Mouse (Mus musculus) natural killer cell, adult 2 months (primary cell): ENCODE results near the gene Rpl23.

Experiments used
- DNase-seq, 2 experiments: peaks; one replicate each; pipeline ENCODE4 v3.0.0; 2022; ENCODE audit warnings: low spot score in 2 of 2

The Rpl23 gene

GRCm38 (mm10) chr11:97781832-97782563 lies at the start of gene Rpl23:
TSS of gene Rpl23 (minus strand) at chr11:97782437.
- peak; percentile 96 to 99 for DNase-seq

GRCm38 (mm10) chr11:97832001-97832400 lies 49.8 kb upstream of the Rpl23 start:
- no peak for DNase-seq

GRCm38 (mm10) chr11:97830501-97830900 lies 48.3 kb upstream of the Rpl23 start:
- no peak for DNase-seq

GRCm38 (mm10) chr11:97829913-97830476 lies 47.8 kb upstream of the Rpl23 start:
- DNase-seq, result peak; percentile 84 to 85

- peak; percentile 36 to 45 for DNase-seq
These were observed 47.1 kb upstream of the Rpl23 start for GRCm38 (mm10) chr11:97829365-97829764.

GRCm38 (mm10) chr11:97827654-97828053 lies 45.4 kb upstream of the Rpl23 start:
- DNase-seq, result no peak

GRCm38 (mm10) chr11:97826414-97826813 lies 44.2 kb upstream of the Rpl23 start:
- no peak for DNase-seq

GRCm38 (mm10) chr11:97825971-97826370 lies 43.7 kb upstream of the Rpl23 start:
- DNase-seq, result no peak

GRCm38 (mm10) chr11:97825295-97825694 lies 43.1 kb upstream of the Rpl23 start:
- DNase-seq, result peak; percentile 89 to 97

- DNase-seq, result no peak
These were observed 42.7 kb upstream of the Rpl23 start for GRCm38 (mm10) chr11:97824895-97825294.

GRCm38 (mm10) chr11:97824168-97824567 lies 41.9 kb upstream of the Rpl23 start:
- no peak for DNase-seq

- no peak for DNase-seq
These were observed 40.8 kb upstream of the Rpl23 start for GRCm38 (mm10) chr11:97822840-97823603.

- DNase-seq, result peak in 1 of 2 experiments; percentile 34
These were observed 39.3 kb upstream of the Rpl23 start for GRCm38 (mm10) chr11:97821401-97822064.

GRCm38 (mm10) chr11:97820840-97821239 lies 38.6 kb upstream of the Rpl23 start:
- peak; percentile 43 to 64 for DNase-seq

- no peak for DNase-seq
These were observed 37.7 kb upstream of the Rpl23 start for GRCm38 (mm10) chr11:97819923-97820322.

- no peak for DNase-seq
These were observed 36.9 kb upstream of the Rpl23 start for GRCm38 (mm10) chr11:97819102-97819501.

- DNase-seq, result peak in 1 of 2 experiments; percentile 42
These were observed 36.3 kb upstream of the Rpl23 start for GRCm38 (mm10) chr11:97818571-97818970.

- no peak for DNase-seq
These were observed 35.8 kb upstream of the Rpl23 start for GRCm38 (mm10) chr11:97818003-97818402.

- no peak for DNase-seq
These were observed 35.1 kb upstream of the Rpl23 start for GRCm38 (mm10) chr11:97817379-97817778.

- no peak for DNase-seq
These were observed 34.7 kb upstream of the Rpl23 start for GRCm38 (mm10) chr11:97816916-97817315.

- no peak for DNase-seq
These were observed 33.9 kb upstream of the Rpl23 start for GRCm38 (mm10) chr11:97816176-97816575.

- no peak for DNase-seq
These were observed 33.5 kb upstream of the Rpl23 start for GRCm38 (mm10) chr11:97815736-97816135.
